Mouse (Mus musculus) testis, adult 2 months (tissue): ENCODE data around the gene Ifit1bl2. TPM values are rescaled to one million over a fixed set of nuclear protein-coding genes. Genes with fewer than 3 reads are reported as not detected.
"Not testable (repeated sequence)": the region's sequence is repeated elsewhere in the genome, so short reads cannot be mapped to it uniquely, and the experiment has no call there.

Experiments
- H3K27ac ChIP-seq: fragments of 200-500 bp; 2 replicates; pipeline ENCODE4 v1.5.1; 2012; ENCODE audit warnings: low read depth, low read length; ENCODE audit not compliant: control insufficient read depth, insufficient read depth
- H3K27me3 ChIP-seq: fragments of 200-500 bp; 2 replicates; pipeline ENCODE4 v1.6.1; 2012; ENCODE audit warnings: mild to moderate bottlenecking, low read length, moderate library complexity; ENCODE audit not compliant: control insufficient read depth, insufficient read depth
- H3K36me3 ChIP-seq: fragments of 200-500 bp; 2 replicates; pipeline ENCODE4 v1.6.1; 2012; ENCODE audit warnings: mild to moderate bottlenecking, low read length; ENCODE audit not compliant: control insufficient read depth, insufficient read depth
- H3K4me1 ChIP-seq: fragments of 200-500 bp; 2 replicates; pipeline ENCODE4 v1.6.1; 2012; ENCODE audit warnings: low read length; ENCODE audit not compliant: control insufficient read depth, insufficient read depth
- H3K4me3 ChIP-seq: fragments of 200-500 bp; 2 replicates; pipeline ENCODE4 v1.5.1; 2012; ENCODE audit warnings: low read depth, mild to moderate bottlenecking, low read length, moderate library complexity, mixed read lengths; ENCODE audit not compliant: control insufficient read depth
- CTCF ChIP-seq: fragments of 200-500 bp; IDR thresholded peaks from 2 replicates; pipeline ENCODE4 v1.5.1; 2012; ENCODE audit warnings: low read depth, mild to moderate bottlenecking, inconsistent platforms, low read length, moderate library complexity; ENCODE audit not compliant: control insufficient read depth, insufficient read depth, insufficient replicate concordance
- POLR2A ChIP-seq: fragments of 200-500 bp; IDR thresholded peaks from 2 replicates; pipeline ENCODE4 v1.6.1; 2012; ENCODE audit warnings: low read depth, mild to moderate bottlenecking, inconsistent platforms, low read length, moderate library complexity; ENCODE audit not compliant: control insufficient read depth
- polyA plus RNA-seq: library from polyadenylated mRNA; depleted of rRNA; stranded (reverse); fragments of >200 nt; gene quantifications from 2 replicates; pipeline ENCODE4 v1.2.3, GENCODE M21; 2012

Ifit1bl2 gene
- polyA plus RNA-seq, 1 experiment: not detected

GRCm38 (mm10) chr19:34605472-34605871 is 35.1 kb downstream of the Ifit1bl2 start:
- TF ChIP-seq POLR2A (no peak), CTCF (no peak)
- H3K27ac ChIP-seq: no peak overlapping the region
- no peaks in the 10 kb centered on the region for H3K27me3 ChIP-seq
- H3K4me3 ChIP-seq: no peak overlapping the region
- no peaks in the 10 kb centered on the region for H3K36me3 ChIP-seq
- no peaks in the 10 kb centered on the region for H3K4me1 ChIP-seq

- not testable (repeated sequence) for H3K4me1 ChIP-seq, H3K27me3 ChIP-seq, H3K36me3 ChIP-seq, H3K27ac ChIP-seq, H3K4me3 ChIP-seq
Measured at GRCm38 (mm10) chr19:34601888-34602287, 38.7 kb downstream of the Ifit1bl2 start, which contains the start of gene Ifit1bl1. TSS of gene Ifit1bl1 (minus strand) at chr19:34601956.

- H3K4me3 ChIP-seq: not testable (repeated sequence)
Measured at GRCm38 (mm10) chr19:34599250-34599649, 41.3 kb downstream of the Ifit1bl2 start.

GRCm38 (mm10) chr19:34598341-34598740 is 42.2 kb downstream of the Ifit1bl2 start:
- H3K4me1 ChIP-seq: no peaks in the 10 kb centered on the region
- H3K27me3 ChIP-seq: no peaks in the 10 kb centered on the region
- H3K36me3 ChIP-seq: no peaks in the 10 kb centered on the region
- no peak for TF ChIP-seq POLR2A
- no peak overlapping the region for H3K27ac ChIP-seq
- no peak overlapping the region for H3K4me3 ChIP-seq

More at GRCm38 (mm10) chr19:34599250-34599649, 41.3 kb downstream of the Ifit1bl2 start:
- H3K36me3 ChIP-seq, H3K27me3 ChIP-seq, H3K4me1 ChIP-seq, H3K27ac ChIP-seq: not testable (repeated sequence)

GRCm38 (mm10) chr19:34596811-34597210 is 43.7 kb downstream of the Ifit1bl2 start:
- TF ChIP-seq CTCF (no peak), POLR2A (no peak)
- Histone ChIP-seq H3K4me1 (no peaks in the 10 kb centered on the region), H3K27me3 (no peaks in the 10 kb centered on the region), H3K4me3 (no peak overlapping the region), H3K36me3 (no peaks in the 10 kb centered on the region), H3K27ac (no peak overlapping the region)

- not testable (repeated sequence) for H3K4me1 ChIP-seq, H3K27ac ChIP-seq, H3K27me3 ChIP-seq, H3K4me3 ChIP-seq, H3K36me3 ChIP-seq
Measured at GRCm38 (mm10) chr19:34594523-34594922, 46.0 kb downstream of the Ifit1bl2 start.

GRCm38 (mm10) chr19:34593456-34593855 is 47.1 kb downstream of the Ifit1bl2 start:
- Histone ChIP-seq H3K27me3 (no peaks in the 10 kb centered on the region), H3K27ac (no peak overlapping the region), H3K4me1 (no peaks in the 10 kb centered on the region), H3K36me3 (no peaks in the 10 kb centered on the region), H3K4me3 (no peak overlapping the region)
- no peak for TF ChIP-seq CTCF
- TF ChIP-seq POLR2A: no peak

- Histone ChIP-seq H3K27ac (no peak overlapping the region), H3K27me3 (no peaks in the 10 kb centered on the region), H3K4me1 (peaks cover 3% of the 10 kb centered on the region), H3K4me3 (no peak overlapping the region), H3K36me3 (no peaks in the 10 kb centered on the region)
- no peak for TF ChIP-seq POLR2A
- TF ChIP-seq CTCF: no peak
Measured at GRCm38 (mm10) chr19:34588959-34589358, 51.6 kb downstream of the Ifit1bl2 start.

- H3K4me1 ChIP-seq, H3K36me3 ChIP-seq, H3K27ac ChIP-seq, H3K27me3 ChIP-seq, H3K4me3 ChIP-seq: not testable (repeated sequence)
Measured at GRCm38 (mm10) chr19:34587898-34588692, 52.4 kb downstream of the Ifit1bl2 start.

GRCm38 (mm10) chr19:34585740-34586458 is 54.6 kb downstream of the Ifit1bl2 start:
- H3K36me3 ChIP-seq, H3K27ac ChIP-seq, H3K4me3 ChIP-seq, H3K27me3 ChIP-seq, H3K4me1 ChIP-seq: not testable (repeated sequence)
